Mouse (Mus musculus): ENCODE results near the gene Mecom. TPM values are rescaled to one million over a fixed set of nuclear protein-coding genes. Genes with fewer than 3 reads are reported as not detected.

Mecom gene
- total and polyA plus RNA-seq, 2 experiments from 2014 or later: 2.6 to 5.1 TPM

- no peaks in the 10 kb centered on the region for H3K36me3 ChIP-seq (ENCODE audit: insufficient read depth, low read length)
- no peak overlapping the region for H3K9ac ChIP-seq (replicated peaks; ENCODE audit: low read length, poor library complexity, severe bottlenecking)
- no peaks in the 10 kb centered on the region for H3K9me3 ChIP-seq (ENCODE audit: low read length)
- 94% methylated on average over 13 of the region's 13 CpGs for whole genome bisulfite sequencing
- no peak for TF ChIP-seq CTCF (IDR thresholded peaks at IDR 0.05)
- no peak for DNase-seq (ENCODE audit: low spot score)
- no peaks in the 10 kb centered on the region for H3K27me3 ChIP-seq (ENCODE audit: insufficient read depth, low read length)
- no peak overlapping the region for H3K4me2 ChIP-seq (ENCODE audit: low read depth, low read length, poor library complexity, severe bottlenecking)
- no peak overlapping the region for H3K27ac ChIP-seq (ENCODE audit: low read depth, low read length)
- H3K4me3 ChIP-seq (ENCODE audit: low read depth, low read length): no peak overlapping the region
- H3K4me1 ChIP-seq (ENCODE audit: insufficient read depth, low read length): no peaks in the 10 kb centered on the region
- no peak for ATAC-seq (ENCODE audit: low FRiP score)
These were observed 527.8 kb downstream of the Mecom start for GRCm38 (mm10) chr3:30019961-30020360.

- ATAC-seq (ENCODE audit: low FRiP score) (no peak), DNase-seq (ENCODE audit: low spot score) (no peak)
- Histone ChIP-seq H3K9ac (replicated peaks; ENCODE audit: low read length, poor library complexity, severe bottlenecking) (no peak overlapping the region), H3K9me3 (ENCODE audit: low read length) (no peaks in the 10 kb centered on the region), H3K27ac (ENCODE audit: low read depth, low read length) (no peak overlapping the region), H3K4me2 (ENCODE audit: low read depth, low read length, poor library complexity, severe bottlenecking) (no peak overlapping the region), H3K36me3 (ENCODE audit: insufficient read depth, low read length) (no peaks in the 10 kb centered on the region), H3K4me1 (ENCODE audit: insufficient read depth, low read length) (no peaks in the 10 kb centered on the region), H3K27me3 (ENCODE audit: insufficient read depth, low read length) (no peaks in the 10 kb centered on the region), H3K4me3 (ENCODE audit: low read depth, low read length) (no peak overlapping the region)
- no peak for TF ChIP-seq CTCF (IDR thresholded peaks at IDR 0.05)
- WGBS: 78% methylated on average over 8 of the region's 8 CpGs
These were observed 528.4 kb downstream of the Mecom start for GRCm38 (mm10) chr3:30019411-30019810.

GRCm38 (mm10) chr3:30018202-30018601 lies 529.6 kb downstream of the Mecom start:
- ATAC-seq (ENCODE audit: low FRiP score): no peak
- no peak overlapping the region for H3K27ac ChIP-seq (ENCODE audit: low read depth, low read length)

GRCm38 (mm10) chr3:30016766-30017165 lies 531.0 kb downstream of the Mecom start:
- H3K9me3 ChIP-seq (ENCODE audit: low read length): no peaks in the 10 kb centered on the region
- 81% methylated on average over 5 of the region's 5 CpGs for WGBS
- no peak overlapping the region for H3K27ac ChIP-seq (ENCODE audit: low read depth, low read length)
- H3K9ac ChIP-seq (replicated peaks; ENCODE audit: low read length, poor library complexity, severe bottlenecking): no peak overlapping the region
- H3K4me2 ChIP-seq (ENCODE audit: low read depth, low read length, poor library complexity, severe bottlenecking): no peak overlapping the region
- no peaks in the 10 kb centered on the region for H3K36me3 ChIP-seq (ENCODE audit: insufficient read depth, low read length)
- peaks cover 4% of the 10 kb centered on the region; the same call in 1 of the 2 replicates for H3K27me3 ChIP-seq (ENCODE audit: insufficient read depth, low read length)
- ATAC-seq (ENCODE audit: low FRiP score) (no peak), DNase-seq (ENCODE audit: low spot score) (no peak)
- peaks cover 4% of the 10 kb centered on the region; the same call in 1 of the 2 replicates for H3K4me1 ChIP-seq (ENCODE audit: insufficient read depth, low read length)
- TF ChIP-seq CTCF (IDR thresholded peaks at IDR 0.05): no peak
- no peak overlapping the region for H3K4me3 ChIP-seq (ENCODE audit: low read depth, low read length)

More at GRCm38 (mm10) chr3:30018202-30018601, 529.6 kb downstream of the Mecom start:
- no peak overlapping the region for H3K4me2 ChIP-seq (ENCODE audit: low read depth, low read length, poor library complexity, severe bottlenecking)
- DNase-seq (ENCODE audit: low spot score): no peak
- H3K36me3 ChIP-seq (ENCODE audit: insufficient read depth, low read length): no peaks in the 10 kb centered on the region
- no peak for TF ChIP-seq CTCF (IDR thresholded peaks at IDR 0.05)
- WGBS: 61% methylated on average over 12 of the region's 12 CpGs
- H3K4me3 ChIP-seq (ENCODE audit: low read depth, low read length): no peak overlapping the region
- H3K4me1 ChIP-seq (ENCODE audit: insufficient read depth, low read length): no peaks in the 10 kb centered on the region
- H3K27me3 ChIP-seq (ENCODE audit: insufficient read depth, low read length): no peaks in the 10 kb centered on the region
- no peaks in the 10 kb centered on the region for H3K9me3 ChIP-seq (ENCODE audit: low read length)
- H3K9ac ChIP-seq (replicated peaks; ENCODE audit: low read length, poor library complexity, severe bottlenecking): no peak overlapping the region

GRCm38 (mm10) chr3:30014962-30015660 lies 532.7 kb downstream of the Mecom start:
- peak; percentile 83 for TF ChIP-seq CTCF (IDR thresholded peaks at IDR 0.05)
- no peak overlapping the region for H3K4me3 ChIP-seq (ENCODE audit: low read depth, low read length)
- H3K27me3 ChIP-seq (ENCODE audit: insufficient read depth, low read length): peaks cover 12% of the 10 kb centered on the region; the same call in 1 of the 2 replicates
- peaks cover 4% of the 10 kb centered on the region; the same call in 1 of the 2 replicates for H3K4me1 ChIP-seq (ENCODE audit: insufficient read depth, low read length)
- DNase-seq (ENCODE audit: low spot score): peak; percentile 83
- no peak overlapping the region for H3K4me2 ChIP-seq (ENCODE audit: low read depth, low read length, poor library complexity, severe bottlenecking)
- WGBS: 12% methylated on average over 10 of the region's 10 CpGs
- no peaks in the 10 kb centered on the region for H3K9me3 ChIP-seq (ENCODE audit: low read length)
- no peak overlapping the region for H3K9ac ChIP-seq (replicated peaks; ENCODE audit: low read length, poor library complexity, severe bottlenecking)
- H3K36me3 ChIP-seq (ENCODE audit: insufficient read depth, low read length): no peaks in the 10 kb centered on the region
- ATAC-seq (ENCODE audit: low FRiP score): peak; percentile 77; the same call in 1 of the 2 replicates
- H3K27ac ChIP-seq (ENCODE audit: low read depth, low read length): no peak overlapping the region

GRCm38 (mm10) chr3:30014279-30014678 lies 533.5 kb downstream of the Mecom start:
- no peak for TF ChIP-seq CTCF (IDR thresholded peaks at IDR 0.05)
- no peak overlapping the region for H3K27ac ChIP-seq (ENCODE audit: low read depth, low read length)
- ATAC-seq (ENCODE audit: low FRiP score) (no peak), DNase-seq (ENCODE audit: low spot score) (no peak)
- H3K9me3 ChIP-seq (ENCODE audit: low read length): no peaks in the 10 kb centered on the region
- H3K4me2 ChIP-seq (ENCODE audit: low read depth, low read length, poor library complexity, severe bottlenecking): no peak overlapping the region
- H3K4me1 ChIP-seq (ENCODE audit: insufficient read depth, low read length): peaks cover 4% of the 10 kb centered on the region; the same call in 1 of the 2 replicates
- H3K4me3 ChIP-seq (ENCODE audit: low read depth, low read length): no peak overlapping the region
- H3K9ac ChIP-seq (replicated peaks; ENCODE audit: low read length, poor library complexity, severe bottlenecking): no peak overlapping the region
- WGBS: 50% methylated on average over 1 of the region's 1 CpGs
- no peaks in the 10 kb centered on the region for H3K36me3 ChIP-seq (ENCODE audit: insufficient read depth, low read length)
- peaks cover 12% of the 10 kb centered on the region; the same call in 1 of the 2 replicates for H3K27me3 ChIP-seq (ENCODE audit: insufficient read depth, low read length)

All from midbrain, postnatal 0 days (tissue).